Mouse (Mus musculus) brain, embryonic 14.5 days (tissue): ENCODE results near the gene Mprip. TPM values are rescaled to one million over a fixed set of nuclear protein-coding genes. Genes with fewer than 3 reads are reported as not detected.

Experiments
- DNase-seq: peaks from one replicate; pipeline ENCODE4 v3.0.0-alpha.2; 2011; ENCODE audit warnings: low read depth
- CTCF ChIP-seq: fragments of 200-500 bp; IDR thresholded peaks from 2 replicates; pipeline ENCODE4 v1.5.1; 2012; ENCODE audit warnings: inconsistent platforms, mild to moderate bottlenecking, moderate library complexity, borderline replicate concordance; ENCODE audit not compliant: insufficient read depth, insufficient read length; ENCODE audit errors: extremely low read depth
- POLR2A ChIP-seq: fragments of 200-500 bp; IDR thresholded peaks from 2 replicates; pipeline ENCODE4 v1.6.1; 2012; ENCODE audit warnings: mild to moderate bottlenecking, inconsistent platforms, borderline replicate concordance; ENCODE audit not compliant: poor library complexity, insufficient read depth, insufficient read length, severe bottlenecking; ENCODE audit errors: extremely low read depth
- polyA plus RNA-seq: library from polyadenylated mRNA; depleted of rRNA; stranded (reverse); fragments of >200 nt; gene quantifications from 2 replicates; pipeline ENCODE4 v1.2.3, GENCODE M21; 2012

The Mprip gene
- polyA plus RNA-seq, 1 experiment, result 146 TPM

- no peak for DNase-seq
- no peak for TF ChIP-seq POLR2A
- TF ChIP-seq CTCF, result no peak
Measured at GRCm38 (mm10) chr11:59635251-59635795, 25.8 kb upstream of the Mprip start.

- no peak for DNase-seq
Measured at GRCm38 (mm10) chr11:59635821-59636694, 25.0 kb upstream of the Mprip start.

GRCm38 (mm10) chr11:59636695-59637414 is 24.2 kb upstream of the Mprip start:
- DNase-seq, result no peak
- TF ChIP-seq POLR2A (no peak), CTCF (no peak)

More at GRCm38 (mm10) chr11:59635821-59636694, 25.0 kb upstream of the Mprip start:
- TF ChIP-seq POLR2A (no peak), CTCF (no peak)

GRCm38 (mm10) chr11:59639957-59640643 is 21.0 kb upstream of the Mprip start:
- TF ChIP-seq POLR2A, result no peak
- TF ChIP-seq CTCF, result no peak
- DNase-seq, result no peak

GRCm38 (mm10) chr11:59641227-59641626 is 19.9 kb upstream of the Mprip start:
- no peak for DNase-seq

GRCm38 (mm10) chr11:59642420-59642819 is 18.7 kb upstream of the Mprip start:
- TF ChIP-seq POLR2A (no peak), CTCF (no peak)
- no peak for DNase-seq

More at GRCm38 (mm10) chr11:59641227-59641626, 19.9 kb upstream of the Mprip start:
- TF ChIP-seq POLR2A, result no peak

GRCm38 (mm10) chr11:59645036-59645435 is 16.1 kb upstream of the Mprip start:
- TF ChIP-seq POLR2A, result no peak
- TF ChIP-seq CTCF, result no peak
- no peak for DNase-seq

GRCm38 (mm10) chr11:59649058-59649457 is 12.0 kb upstream of the Mprip start:
- DNase-seq, result no peak
- TF ChIP-seq CTCF, result no peak
- no peak for TF ChIP-seq POLR2A

GRCm38 (mm10) chr11:59653003-59653402 is 8.1 kb upstream of the Mprip start:
- DNase-seq, result no peak
- TF ChIP-seq CTCF (no peak), POLR2A (no peak)

GRCm38 (mm10) chr11:59653547-59653946 is 7.6 kb upstream of the Mprip start:
- no peak for DNase-seq
- TF ChIP-seq POLR2A (no peak), CTCF (no peak)

- no peak for DNase-seq
- TF ChIP-seq POLR2A, result no peak
Measured at GRCm38 (mm10) chr11:59655337-59655736, 5.8 kb upstream of the Mprip start.
